Mouse (Mus musculus) heart, embryonic 16.5 days (tissue): ENCODE data around the gene Cyp2c23. TPM values are rescaled to one million over a fixed set of nuclear protein-coding genes. Genes with fewer than 3 reads are reported as not detected.
A peak's percentile ranks its signal among the peaks of the same experiment; 100 is the strongest.

Source experiments
- ATAC-seq: fragments of 200-750 bp; cut with Nextera tagmentation; replicated peaks from 2 replicates; pipeline ENCODE4 v1.8.0; 2017; ENCODE audit warnings: moderate number of reproducible peaks; ENCODE audit not compliant: insufficient read depth, low FRiP score; ENCODE audit errors: extremely low read depth
- H3K27ac ChIP-seq: fragments of 300-500 bp; sonication (generic); 2 replicates; pipeline ENCODE4 v1.5.1; 2014; ENCODE audit warnings: mild to moderate bottlenecking, low read length, control low read depth, moderate library complexity
- H3K27me3 ChIP-seq: fragments of 300-500 bp; sonication (generic); 2 replicates; pipeline ENCODE4 v1.6.1; 2014; ENCODE audit warnings: low read length, mixed read lengths; ENCODE audit not compliant: control insufficient read depth, insufficient read depth
- H3K36me3 ChIP-seq: fragments of 300-500 bp; sonication (generic); 2 replicates; pipeline ENCODE4 v1.6.1; 2014; ENCODE audit not compliant: control insufficient read depth, insufficient read depth
- H3K4me1 ChIP-seq: fragments of 300-500 bp; sonication (generic); 2 replicates; pipeline ENCODE4 v1.6.1; 2014; ENCODE audit warnings: low read length, mixed read lengths; ENCODE audit not compliant: control insufficient read depth, insufficient read depth
- H3K4me2 ChIP-seq: fragments of 300-500 bp; sonication (generic); 2 replicates; pipeline ENCODE4 v1.6.1; 2014; ENCODE audit warnings: low read depth, mild to moderate bottlenecking, control low read depth, low read length
- H3K4me3 ChIP-seq: fragments of 300-500 bp; sonication (generic); 2 replicates; pipeline ENCODE4 v1.5.1; 2014; ENCODE audit warnings: mild to moderate bottlenecking, control low read depth, low read length
- H3K9ac ChIP-seq: fragments of 300-500 bp; sonication (generic); 2 replicates; pipeline ENCODE4 v1.6.1; 2014; ENCODE audit warnings: low read length, control low read depth
- H3K9me3 ChIP-seq: fragments of 300-500 bp; sonication (generic); replicated peaks from 2 replicates; pipeline ENCODE4 v1.6.1; 2016; ENCODE audit warnings: low read length; ENCODE audit not compliant: control insufficient read depth
- WGBS: fragments of 180-500 bp; shearing (Covaris S2); extraction: QIAGEN DNeasy Blood & Tissue Kit; methylation state at CpG from one replicate; pipeline ENCODE4 v1.1.7; 2014; 5-methylcytosine and 5-hydroxymethylcytosine counted together
- polyA plus RNA-seq: library from polyadenylated mRNA; unstranded; fragments of >200 nt; fragmentation: Nextera tagmentation; extraction: Ambion mirVana; gene quantifications from 2 replicates; pipeline ENCODE4 v1.2.1, GENCODE M21; 2015

The Cyp2c23 gene
- polyA plus RNA-seq, 1 experiment from 2014 or later: not detected

DNA sequence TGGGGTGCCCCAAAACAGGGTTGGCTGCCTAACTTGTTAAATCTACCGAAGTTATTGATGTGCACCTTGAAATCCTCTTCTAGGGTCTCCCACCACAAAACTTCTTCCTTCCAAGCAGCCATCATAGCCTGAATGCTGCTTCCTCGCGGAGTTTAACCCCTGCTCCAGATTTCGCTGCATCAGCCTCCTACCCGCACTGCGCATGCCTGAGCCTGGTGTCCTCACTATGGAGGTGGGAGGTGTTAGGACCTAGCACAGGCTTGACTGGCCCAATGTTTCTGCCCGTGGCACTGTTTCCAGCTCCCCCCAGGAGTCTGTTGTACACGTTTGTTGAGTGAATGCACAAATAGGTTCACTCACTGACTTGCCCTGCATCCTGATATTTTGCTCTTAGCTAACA lies 38.6 kb downstream of the Cyp2c23 start:
- no peak for ATAC-seq
- 76% methylated on average over 8 of the region's 8 CpGs for WGBS
- no peaks in the 10 kb centered on the region for H3K9me3 ChIP-seq
- H3K36me3 ChIP-seq: no peaks in the 10 kb centered on the region
- H3K4me1 ChIP-seq: 0 out of 2 replicates have a peak, but pooled peaks cover 4% of the 10 kb centered on the region
- peaks cover 2% of the 10 kb centered on the region; the same call in 1 of the 2 replicates for H3K27me3 ChIP-seq
- no peak overlapping the region for H3K27ac ChIP-seq
- no peak overlapping the region for H3K4me3 ChIP-seq
- H3K4me2 ChIP-seq: no peak overlapping the region
- no peak overlapping the region for H3K9ac ChIP-seq

DNA sequence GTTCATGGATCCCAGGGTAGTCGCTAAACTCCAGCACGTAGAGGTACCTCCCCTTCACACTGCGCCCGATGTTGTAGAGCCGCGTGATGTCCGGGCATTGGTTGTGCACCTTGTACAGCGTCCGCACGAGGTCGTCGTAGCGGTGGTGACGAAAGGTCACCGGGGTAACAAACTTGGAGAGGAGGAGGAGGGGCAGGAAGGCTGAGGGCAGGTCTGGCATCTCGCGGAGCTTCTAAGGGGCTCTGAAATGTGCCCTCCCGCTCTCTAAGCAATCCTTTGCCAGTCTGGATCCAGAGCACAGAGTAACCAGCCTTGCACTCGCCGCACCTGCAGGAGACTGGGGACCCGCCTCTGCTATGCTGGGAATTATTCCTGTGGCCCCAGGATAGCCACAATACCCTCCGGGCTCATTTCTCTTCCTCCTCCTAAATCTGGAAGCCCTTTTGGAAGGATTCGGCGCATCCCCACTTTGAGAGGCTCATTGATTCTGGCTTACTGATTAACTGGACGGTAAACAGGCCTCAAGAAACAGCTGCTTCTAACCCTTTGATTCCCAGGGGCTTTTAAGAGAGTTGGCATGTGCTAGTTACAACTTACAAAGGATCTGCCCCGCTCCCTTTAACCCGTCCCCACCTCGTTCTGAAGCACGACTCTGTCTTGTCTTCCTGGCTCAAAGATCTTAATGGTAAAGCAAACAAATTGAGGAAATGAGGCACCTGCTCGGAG lies 42.8 kb downstream of the Cyp2c23 start, which contains the start of gene Cpn1:
TSS of gene Cpn1 (minus strand) at position 488 of the 726 bp plus-strand sequence.
- no peak; the same call in 1 of the 2 replicates for ATAC-seq
- 25% methylated on average over 30 of the region's 30 CpGs for WGBS
- peaks cover 4% of the 10 kb centered on the region; the same call in 1 of the 2 replicates for H3K27me3 ChIP-seq
- H3K27ac ChIP-seq: no peak within 1 kb of the TSS
- H3K4me2 ChIP-seq: peak within 1 kb of the TSS; percentile 31; the same call in 1 of the 2 replicates
- no peaks in the 10 kb centered on the region for H3K36me3 ChIP-seq
- no peaks in the 10 kb centered on the region for H3K9me3 ChIP-seq
- 0 out of 2 replicates have a peak within 1 kb of the TSS, but pooled peaks have one; percentile 9 for H3K4me3 ChIP-seq
- no peaks in the 10 kb centered on the region for H3K4me1 ChIP-seq
- H3K9ac ChIP-seq: no peak within 1 kb of the TSS

DNA sequence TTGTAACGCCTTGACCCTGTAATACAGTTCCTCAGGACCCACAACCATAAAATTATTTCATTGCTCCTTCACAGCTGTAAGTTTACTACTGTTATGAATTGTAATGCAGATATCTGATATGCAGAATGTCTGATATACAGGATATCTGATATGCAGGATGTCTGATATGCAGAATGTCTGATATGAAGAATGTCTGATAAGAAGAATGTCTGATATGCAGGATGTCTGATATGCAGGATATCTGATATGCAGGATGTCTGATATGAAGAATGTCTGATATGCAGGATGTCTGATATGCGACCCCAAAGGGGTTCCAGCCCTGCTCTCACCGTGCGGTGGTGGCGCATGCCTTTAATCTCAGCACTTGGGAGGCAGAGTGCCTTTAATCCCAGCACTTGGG lies 47.0 kb downstream of the Cyp2c23 start:
- no peak for ATAC-seq
- Histone ChIP-seq H3K27ac (no peak overlapping the region), H3K9me3 (no peaks in the 10 kb centered on the region), H3K9ac (no peak overlapping the region), H3K36me3 (no peaks in the 10 kb centered on the region), H3K4me2 (no peak overlapping the region), H3K27me3 (peaks cover 4% of the 10 kb centered on the region; the same call in 1 of the 2 replicates), H3K4me1 (no peaks in the 10 kb centered on the region), H3K4me3 (no peak overlapping the region)
- WGBS: 78% methylated on average over 5 of the region's 5 CpGs

DNA sequence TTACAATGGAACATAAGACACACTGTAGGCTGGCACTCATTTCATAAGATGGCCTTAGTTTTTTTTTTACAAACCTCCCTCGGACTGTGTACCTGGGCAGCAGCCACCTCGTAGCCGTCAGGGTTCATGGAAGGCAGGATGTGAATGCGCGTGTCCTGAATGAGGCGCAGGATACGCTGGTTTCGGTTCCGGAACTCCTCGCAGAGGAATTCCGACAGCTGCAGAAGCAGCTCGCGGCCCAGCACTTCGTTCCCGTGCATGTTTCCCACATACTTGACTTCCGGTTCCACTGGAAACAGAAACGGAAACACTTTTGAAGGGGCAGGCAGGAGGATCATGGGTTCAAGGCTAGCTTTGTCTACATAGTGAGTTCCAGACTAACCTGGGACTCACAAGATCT lies 48.3 kb downstream of the Cyp2c23 start:
- H3K27ac ChIP-seq: no peak overlapping the region
- H3K4me2 ChIP-seq: no peak overlapping the region
- no peaks in the 10 kb centered on the region for H3K4me1 ChIP-seq
- ATAC-seq: no peak
- H3K36me3 ChIP-seq: no peaks in the 10 kb centered on the region
- H3K9ac ChIP-seq: no peak overlapping the region
- no peak overlapping the region for H3K4me3 ChIP-seq
- peaks cover 3% of the 10 kb centered on the region; the same call in 1 of the 2 replicates for H3K27me3 ChIP-seq
- no peaks in the 10 kb centered on the region for H3K9me3 ChIP-seq
- 86% methylated on average over 17 of the region's 17 CpGs for WGBS

DNA sequence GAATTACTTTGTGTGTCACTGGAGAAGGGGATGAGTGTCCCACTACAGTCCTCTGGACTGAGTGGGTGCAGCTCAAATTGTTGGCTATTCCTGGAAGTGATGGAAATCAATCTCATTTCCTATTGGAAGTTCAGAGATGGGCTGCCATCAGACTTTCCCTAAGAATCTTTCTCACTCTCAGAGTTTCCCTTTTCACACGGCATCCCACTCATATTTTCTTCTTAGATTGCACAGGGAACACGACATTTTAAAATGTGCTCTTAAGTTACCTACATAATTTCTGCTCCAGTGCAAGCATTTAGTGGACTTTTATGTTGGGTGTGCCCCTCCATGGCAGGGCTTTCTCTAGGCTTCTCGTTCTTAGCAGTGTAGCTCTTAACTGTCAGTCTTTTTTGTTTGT lies 51.2 kb downstream of the Cyp2c23 start:
- H3K36me3 ChIP-seq: no peaks in the 10 kb centered on the region

DNA sequence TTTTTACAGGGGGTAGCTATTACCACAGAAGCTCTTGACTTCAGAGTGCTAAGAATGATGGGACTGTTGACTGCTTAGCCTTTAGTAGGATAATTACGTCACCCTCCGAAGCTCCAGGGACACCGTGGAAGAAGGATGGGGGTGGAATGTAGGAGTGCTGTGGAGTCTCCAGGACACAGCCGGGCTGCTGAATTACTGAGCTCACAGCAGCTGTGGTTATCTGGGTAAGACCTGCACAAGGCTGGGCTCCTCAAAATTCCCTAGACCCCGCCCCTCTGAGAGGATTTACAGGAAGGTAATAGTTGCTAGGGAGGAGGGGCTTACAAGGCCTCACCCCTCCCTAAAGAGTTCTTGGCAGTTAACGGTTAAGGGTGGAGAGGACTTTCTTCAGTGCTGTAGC lies 52.3 kb downstream of the Cyp2c23 start:
- H3K4me3 ChIP-seq: no peak overlapping the region
- no peak overlapping the region for H3K4me2 ChIP-seq
- WGBS: 51% methylated on average over 6 of the region's 6 CpGs
- ATAC-seq: no peak
- H3K4me1 ChIP-seq: no peaks in the 10 kb centered on the region
- H3K9me3 ChIP-seq: no peaks in the 10 kb centered on the region
- H3K9ac ChIP-seq: no peak overlapping the region
- H3K36me3 ChIP-seq: no peaks in the 10 kb centered on the region
- H3K27ac ChIP-seq: no peak overlapping the region
- no peaks in the 10 kb centered on the region for H3K27me3 ChIP-seq

More for the DNA sequence above, 51.2 kb downstream of the Cyp2c23 start:
- ATAC-seq: no peak
- H3K4me3 ChIP-seq: no peak overlapping the region
- WGBS: 81% methylated on average over 3 of the region's 3 CpGs
- no peaks in the 10 kb centered on the region for H3K27me3 ChIP-seq
- no peaks in the 10 kb centered on the region for H3K4me1 ChIP-seq
- no peak overlapping the region for H3K27ac ChIP-seq
- no peaks in the 10 kb centered on the region for H3K9me3 ChIP-seq
- no peak overlapping the region for H3K4me2 ChIP-seq
- H3K9ac ChIP-seq: no peak overlapping the region

DNA sequence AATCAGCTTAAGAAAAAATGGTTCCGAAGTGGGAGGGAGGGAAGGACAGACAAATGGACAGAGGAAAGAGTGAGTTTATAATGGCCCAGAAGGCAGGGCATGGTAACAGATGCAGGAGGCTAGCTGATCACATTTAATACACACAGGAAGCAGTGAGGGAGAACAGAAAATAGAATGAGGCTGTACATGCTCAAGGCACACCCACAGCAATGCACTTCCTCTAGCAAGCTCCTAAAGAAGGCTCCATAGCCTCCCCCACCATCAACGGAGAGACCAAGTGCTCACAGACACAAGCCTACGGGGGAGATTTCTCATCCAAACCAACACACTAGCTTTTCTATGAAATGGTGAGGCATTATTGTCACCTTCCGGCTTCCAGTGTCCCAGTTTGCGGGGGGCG lies 54.8 kb downstream of the Cyp2c23 start:
- no peak overlapping the region for H3K27ac ChIP-seq
- no peak overlapping the region for H3K9ac ChIP-seq
- ATAC-seq: no peak
- H3K27me3 ChIP-seq: no peaks in the 10 kb centered on the region
- no peak overlapping the region for H3K4me2 ChIP-seq
- WGBS: 88% methylated on average over 6 of the region's 6 CpGs
- no peak overlapping the region for H3K4me3 ChIP-seq
- H3K9me3 ChIP-seq: no peaks in the 10 kb centered on the region
- no peaks in the 10 kb centered on the region for H3K4me1 ChIP-seq
- no peaks in the 10 kb centered on the region for H3K36me3 ChIP-seq

DNA sequence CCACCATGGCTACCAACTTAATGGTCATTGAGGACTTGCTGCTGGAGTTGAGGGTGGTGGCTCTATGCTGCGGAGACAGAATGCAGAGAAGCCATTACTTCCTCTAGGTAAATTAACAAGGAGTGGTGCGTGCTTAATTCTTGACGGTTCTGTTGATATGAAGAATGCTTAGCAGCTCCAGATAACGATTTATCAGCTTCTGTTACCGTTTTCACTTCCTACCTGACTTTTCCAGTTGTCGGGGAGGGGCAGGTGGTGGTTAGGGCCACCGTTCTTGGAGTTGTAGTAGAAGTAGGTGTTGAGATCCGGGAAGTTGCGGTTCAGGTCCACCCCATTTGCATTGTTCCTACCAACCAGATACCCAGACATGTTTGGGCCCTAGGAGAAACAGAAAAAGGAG lies 55.3 kb downstream of the Cyp2c23 start:
- Histone ChIP-seq H3K9ac (no peak overlapping the region), H3K36me3 (no peaks in the 10 kb centered on the region), H3K4me1 (no peaks in the 10 kb centered on the region), H3K9me3 (no peaks in the 10 kb centered on the region), H3K27ac (no peak overlapping the region), H3K27me3 (no peaks in the 10 kb centered on the region), H3K4me2 (no peak overlapping the region), H3K4me3 (no peak overlapping the region)
- ATAC-seq: no peak
- WGBS: 72% methylated on average over 9 of the region's 9 CpGs

DNA sequence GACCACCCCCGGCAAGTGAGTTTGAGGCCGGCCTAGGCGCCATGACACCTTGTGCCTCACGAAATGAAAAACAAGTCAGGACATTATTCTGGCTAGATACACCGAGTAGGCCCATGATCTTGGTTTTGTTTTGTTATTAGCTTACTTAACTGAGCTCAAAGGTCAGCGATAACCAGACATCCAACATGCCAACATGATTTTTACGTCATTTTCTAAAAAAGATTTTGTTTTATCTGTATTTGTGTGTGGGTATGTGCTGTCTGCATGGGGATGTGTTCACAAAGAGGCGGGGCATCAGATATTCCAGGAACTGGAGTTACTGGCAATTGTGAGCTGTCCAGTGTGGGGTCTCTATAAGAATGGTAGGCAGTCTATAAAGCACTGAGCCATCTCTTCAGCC lies 56.9 kb downstream of the Cyp2c23 start:
- 82% methylated on average over 8 of the region's 8 CpGs for WGBS
- no peak for ATAC-seq
- no peak overlapping the region for H3K9ac ChIP-seq

More for the DNA sequence above, 56.9 kb downstream of the Cyp2c23 start:
- no peaks in the 10 kb centered on the region for H3K27me3 ChIP-seq
- no peak overlapping the region for H3K4me2 ChIP-seq
- no peak overlapping the region for H3K27ac ChIP-seq
- no peaks in the 10 kb centered on the region for H3K36me3 ChIP-seq
- H3K4me3 ChIP-seq: no peak overlapping the region
- H3K9me3 ChIP-seq: no peaks in the 10 kb centered on the region
- no peaks in the 10 kb centered on the region for H3K4me1 ChIP-seq
